Mouse (Mus musculus): ENCODE measurements around the gene Scarb2.
A peak's percentile ranks its signal among the peaks of the same experiment; 100 is the strongest.

GRCm38 (mm10) chr5:92403562-92404399 is 102.9 kb downstream of the Scarb2 start:
- TF ChIP-seq CTCF (IDR thresholded peaks at IDR 0.05; ENCODE audit: control insufficient read depth, insufficient read depth, insufficient read length) (no peak), USF1 (IDR thresholded peaks at IDR 0.05; ENCODE audit: low read depth) (peak; percentile 53), MYOD1 (IDR thresholded peaks at IDR 0.05; ENCODE audit: control insufficient read depth, insufficient read length, low read depth) (no peak), MAX (IDR thresholded peaks at IDR 0.05) (no peak), MYOG (IDR thresholded peaks at IDR 0.05; ENCODE audit: control insufficient read depth, extremely low read depth, insufficient read length) (no peak), CEBPB (IDR thresholded peaks at IDR 0.05; ENCODE audit: low read depth) (no peak)

Data from C2C12 (cell line).